Mouse (Mus musculus) urinary bladder, postnatal 4 days (tissue): ENCODE data around the gene Pafah1b3.

ENCODE experiments used
- DNase-seq, 2 experiments: peaks; one replicate each; pipeline ENCODE4 v3.0.0; 2021 to 2022; ENCODE audit warnings: low spot score in 2 of 2

The Pafah1b3 gene

GRCm38 (mm10) chr7:25281734-25282601 is 15.8 kb downstream of the Pafah1b3 start:
- DNase-seq: peak; percentile 98 to 99

GRCm38 (mm10) chr7:25281166-25281733 is 16.5 kb downstream of the Pafah1b3 start:
- DNase-seq: no peak

DNA sequence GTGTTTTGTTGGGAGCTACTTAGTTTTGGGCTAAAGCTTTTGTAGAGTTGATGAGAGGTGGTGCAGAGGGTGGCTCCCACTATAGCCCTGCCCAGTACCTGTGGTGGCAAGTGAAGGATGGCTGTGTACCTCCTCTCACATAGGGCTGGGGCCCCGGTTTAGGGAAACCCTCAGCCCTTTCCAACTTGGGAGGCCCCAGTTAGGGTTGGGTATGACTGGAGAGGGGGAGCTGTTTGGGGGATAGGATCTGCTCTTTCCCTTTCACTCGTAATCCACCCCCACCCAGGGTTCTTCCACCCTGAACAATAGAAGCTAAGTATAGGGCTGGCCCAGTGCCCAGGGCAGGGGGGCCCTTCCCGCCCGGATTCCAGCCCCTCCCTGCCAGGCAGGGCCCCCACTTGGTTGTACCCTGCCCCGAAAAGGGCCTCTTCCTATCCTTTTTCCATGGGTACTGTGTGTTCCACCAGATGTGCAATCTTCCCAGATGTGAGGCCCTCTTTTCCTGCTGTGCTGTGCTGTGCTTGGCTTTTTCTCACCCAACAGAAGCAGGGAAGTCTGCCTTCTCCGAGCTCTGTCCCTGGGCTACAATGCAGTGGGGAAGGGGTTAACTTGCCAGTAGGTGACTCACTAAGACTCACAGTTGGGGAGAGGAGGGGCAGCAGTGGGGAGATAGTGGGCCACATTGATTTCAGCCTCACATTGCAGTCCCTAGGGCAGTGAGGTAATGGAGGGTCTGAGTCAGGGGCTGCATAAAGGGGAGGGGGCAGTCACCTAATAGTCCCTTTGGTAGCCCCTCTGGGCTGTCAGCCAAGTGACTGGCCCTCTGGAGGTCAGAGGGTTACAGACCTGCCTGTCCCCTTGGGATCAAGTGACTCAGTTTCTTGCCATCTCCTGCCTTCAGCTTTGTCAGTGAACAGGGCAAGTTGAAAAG is 17.7 kb downstream of the Pafah1b3 start:
- peak; percentile 63 to 76 for DNase-seq

DNA sequence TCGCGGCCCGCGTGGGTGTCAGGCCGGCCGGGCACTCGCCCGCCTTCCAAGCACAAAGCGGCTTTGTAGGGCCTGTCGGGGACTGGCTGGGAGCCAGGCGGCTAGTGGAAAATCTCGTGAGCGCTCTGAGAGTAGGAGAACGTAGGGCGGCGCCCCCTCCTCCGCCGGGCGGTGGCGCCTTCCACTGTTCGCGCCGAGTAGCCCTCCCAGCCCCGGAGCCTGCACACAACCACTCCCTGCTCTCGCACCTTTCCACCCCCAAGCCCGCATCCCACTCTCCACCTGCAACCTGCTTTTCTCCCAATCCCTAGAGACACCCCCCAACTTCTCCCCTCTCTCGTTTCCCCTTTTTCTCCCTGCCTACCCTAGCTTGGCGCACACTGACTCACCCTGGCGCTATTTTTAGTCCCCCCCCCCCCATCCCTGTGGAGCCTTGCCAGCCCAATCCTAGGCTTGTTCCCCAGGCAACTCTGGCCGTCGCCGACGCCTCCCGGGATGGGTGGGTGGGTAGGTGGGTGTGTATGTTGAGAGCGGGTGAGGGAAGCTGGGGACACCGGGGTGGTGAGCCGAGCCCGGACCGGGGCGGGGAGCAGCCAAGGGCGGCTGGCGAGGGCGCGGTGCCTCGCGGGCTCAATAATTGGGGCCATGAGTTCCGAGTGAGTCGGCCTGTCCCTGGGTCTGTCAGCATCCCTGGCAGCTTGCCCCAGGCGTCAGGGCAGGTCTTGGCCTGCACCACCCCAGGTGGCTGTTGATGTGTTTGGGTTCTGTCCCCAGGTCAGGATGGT is 18.5 kb downstream of the Pafah1b3 start:
- DNase-seq: peak; percentile 75 to 88

GRCm38 (mm10) chr7:25278341-25279075 is 19.3 kb downstream of the Pafah1b3 start:
- peak; percentile 78 to 88 for DNase-seq

- no peak for DNase-seq
Measured at GRCm38 (mm10) chr7:25277998-25278340, 19.8 kb downstream of the Pafah1b3 start.

DNA sequence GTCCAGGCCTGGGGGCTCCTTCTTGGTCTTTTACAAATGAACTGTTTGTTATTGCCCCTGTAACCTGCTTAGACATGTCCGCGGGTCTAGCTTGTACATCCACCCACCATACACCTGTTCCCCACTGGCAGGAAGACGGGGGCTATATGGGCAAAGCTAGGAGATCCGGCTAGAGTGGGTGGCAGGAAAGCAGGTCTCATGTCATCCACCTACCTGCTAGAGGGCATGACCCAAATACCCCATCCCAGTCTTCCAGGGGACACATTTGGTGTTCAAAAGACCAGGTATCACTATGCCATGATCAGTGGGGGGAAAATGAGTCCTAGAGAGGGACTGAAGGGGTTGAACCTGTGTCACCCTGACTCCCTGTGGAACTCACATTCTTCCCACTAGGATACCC is 20.4 kb downstream of the Pafah1b3 start:
- no peak for DNase-seq

DNA sequence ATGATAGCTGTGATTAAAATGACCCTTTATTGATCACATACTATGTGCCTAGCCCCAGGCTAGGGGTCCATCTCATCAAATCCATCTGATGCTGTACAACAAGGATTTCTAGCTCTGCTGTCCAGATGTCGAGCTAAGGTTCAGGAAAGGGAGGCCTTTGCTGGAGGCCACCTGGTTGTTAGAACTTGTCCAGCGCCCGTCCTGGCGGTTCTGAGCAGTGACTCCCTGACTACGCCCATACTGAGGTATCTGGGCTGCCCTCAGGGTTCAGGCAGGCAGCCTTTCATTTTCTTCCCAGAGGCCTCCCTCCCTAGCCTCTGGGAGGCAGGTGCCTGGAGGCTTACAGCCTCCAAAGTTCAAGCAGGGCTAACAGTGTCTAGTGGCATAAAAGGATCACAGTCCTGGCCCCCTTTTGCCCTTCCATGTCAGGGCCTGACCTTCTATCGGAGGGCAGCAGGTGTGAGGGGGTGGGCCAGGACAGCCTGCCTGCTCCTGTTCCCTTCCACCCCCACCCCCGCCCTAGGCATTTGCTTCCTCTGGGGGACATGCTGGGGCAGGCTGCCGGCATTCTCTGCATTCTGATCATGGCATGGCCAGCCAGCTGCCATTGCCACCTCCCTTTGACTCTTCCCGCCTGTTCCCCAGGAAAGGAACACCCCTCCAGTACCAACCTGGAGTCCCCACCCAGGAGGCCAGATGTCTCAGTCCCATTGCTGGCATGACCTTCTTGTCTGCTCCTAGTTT is 22.1 kb downstream of the Pafah1b3 start:
- DNase-seq: peak; percentile 53 to 58

GRCm38 (mm10) chr7:25274996-25275395 is 22.8 kb downstream of the Pafah1b3 start:
- DNase-seq: no peak

DNA sequence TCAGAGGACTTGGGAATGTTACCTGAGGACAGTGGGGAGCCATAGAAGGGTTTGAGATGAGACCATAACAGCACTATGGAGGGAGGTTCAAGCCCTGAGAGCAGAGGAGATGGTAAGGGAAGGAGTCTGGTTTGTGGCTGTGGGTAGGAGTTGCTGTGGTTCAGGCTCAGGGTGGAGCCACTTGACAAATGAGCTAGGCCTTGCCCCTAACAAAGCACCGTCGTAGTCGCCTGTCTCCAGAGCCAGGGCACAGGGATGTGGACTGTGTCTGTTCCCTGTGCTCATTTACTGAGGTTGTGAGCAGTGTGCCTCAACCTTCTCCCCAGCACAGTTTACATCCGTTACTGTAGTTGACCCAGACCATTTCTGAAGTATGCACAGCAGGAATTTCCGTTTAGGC is 23.2 kb downstream of the Pafah1b3 start:
- DNase-seq: no peak

DNA sequence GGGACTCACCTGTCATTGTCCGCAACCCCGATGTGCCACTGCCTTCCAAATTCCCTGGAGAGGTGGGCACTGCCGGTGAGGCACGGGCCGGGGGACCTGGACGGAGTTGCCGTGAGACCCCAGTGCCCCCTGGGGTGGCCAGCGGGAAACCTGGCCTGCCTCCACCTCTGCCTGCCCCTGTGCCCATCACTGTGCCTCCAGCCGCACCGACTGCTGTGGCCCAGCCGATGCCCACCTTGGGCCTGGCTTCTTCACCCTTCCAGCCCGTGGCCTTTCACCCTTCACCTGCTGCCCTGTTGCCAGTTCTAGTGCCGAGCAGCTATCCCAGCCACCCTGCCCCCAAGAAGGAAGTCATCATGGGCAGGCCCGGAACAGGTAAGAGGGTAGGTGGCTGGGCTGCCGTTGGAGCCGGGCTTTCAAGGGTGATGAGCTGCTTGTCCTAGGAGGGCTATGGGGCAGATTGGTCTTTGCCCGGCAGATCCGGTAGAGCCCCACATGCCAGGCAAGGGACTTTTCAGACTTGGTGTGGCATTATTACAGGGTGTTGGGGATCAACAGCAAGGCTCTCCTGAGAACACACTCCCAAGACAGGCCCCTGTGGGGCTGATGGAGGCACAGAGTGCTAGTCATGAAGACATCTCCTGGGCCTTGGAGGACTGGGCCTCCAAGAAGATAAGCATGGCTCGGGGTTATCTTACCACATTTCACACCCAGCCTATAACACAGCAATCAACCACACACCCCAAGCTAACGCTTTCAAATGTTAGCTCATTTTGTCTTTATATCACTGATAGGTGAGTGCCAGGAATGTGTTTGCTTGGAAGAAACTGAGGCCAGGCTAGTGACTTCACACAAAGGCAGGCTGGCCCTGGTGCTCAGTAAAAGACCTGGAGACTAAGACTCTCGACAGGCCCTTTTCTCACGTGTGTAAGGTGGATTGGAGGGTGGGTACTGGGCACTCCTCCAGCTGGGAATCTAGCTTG is 24.2 kb downstream of the Pafah1b3 start:
- peak in 1 of 2 experiments; percentile 18 for DNase-seq

- DNase-seq: peak in 1 of 2 experiments; percentile 18
Measured at GRCm38 (mm10) chr7:25272445-25273258, 25.1 kb downstream of the Pafah1b3 start.

GRCm38 (mm10) chr7:25271651-25272444 is 25.9 kb downstream of the Pafah1b3 start:
- DNase-seq: peak in 1 of 2 experiments; percentile 19

- DNase-seq: no peak
Measured at GRCm38 (mm10) chr7:25270652-25271633, 26.8 kb downstream of the Pafah1b3 start.

DNA sequence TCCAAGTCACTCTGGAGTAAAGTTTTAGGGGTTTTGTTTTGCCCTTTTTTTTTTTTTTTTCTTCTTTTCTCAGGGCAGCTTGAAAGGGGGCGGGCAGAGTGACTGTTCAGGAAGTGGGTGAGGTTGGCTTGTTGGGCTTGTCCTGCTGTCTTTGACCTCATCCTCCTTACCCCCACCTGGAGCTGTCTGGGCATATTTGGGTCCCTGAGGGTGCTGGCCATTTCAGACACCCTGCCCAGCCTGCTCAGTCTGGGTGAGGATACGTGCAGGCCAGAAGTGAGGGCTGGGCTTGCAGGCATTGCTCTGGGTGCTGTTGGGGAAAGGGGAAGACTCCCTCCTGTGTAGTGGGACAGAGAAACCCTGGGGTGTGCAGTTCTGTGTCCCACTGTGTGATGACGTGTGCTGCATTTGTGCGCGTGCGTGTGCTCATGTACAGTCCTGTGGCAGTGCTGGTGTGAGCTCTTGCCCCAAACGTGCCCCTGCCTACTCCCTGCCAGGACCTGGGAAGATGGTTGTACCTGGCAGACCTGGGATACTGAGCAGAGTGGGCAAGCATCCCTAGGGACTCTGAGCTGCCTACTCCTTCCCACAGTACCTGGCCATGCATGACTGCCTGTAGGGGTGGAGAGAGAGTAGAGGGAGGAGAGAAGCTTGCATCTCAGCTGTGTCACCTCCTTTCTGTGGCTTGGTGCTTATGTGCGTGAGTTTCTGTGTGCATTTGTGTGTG is 28.1 kb downstream of the Pafah1b3 start:
- DNase-seq: no peak
